Mouse (Mus musculus): ENCODE measurements around the gene Gng4. TPM values are rescaled to one million over a fixed set of nuclear protein-coding genes. Genes with fewer than 3 reads are reported as not detected.
"Not testable (repeated sequence)": the region's sequence is repeated elsewhere in the genome, so short reads cannot be mapped to it uniquely, and the experiment has no call there.

Gng4 gene
- polyA plus RNA-seq, 1 experiment from 2014 or later, result 0.19 TPM

GRCm38 (mm10) chr13:13783296-13783695 lies 563 bp upstream of the Gng4 start:
- WGBS, result 43% methylated on average over 7 of the region's 7 CpGs

GRCm38 (mm10) chr13:13784420-13784936 lies 619 bp downstream of the Gng4 start:
- peaks cover 17% of the 10 kb centered on the region for H3K4me1 ChIP-seq (ENCODE audit: control insufficient read depth, insufficient read depth, low read length)
- no peak overlapping the region for H3K27ac ChIP-seq (ENCODE audit: low read depth, low read length)
- H3K9ac ChIP-seq (ENCODE audit: low read depth, low read length), result peak overlapping the region; percentile 42
- ATAC-seq (ENCODE audit: low FRiP score, low TSS enrichment), result peak; percentile 67; the same call in 1 of the 2 replicates
- H3K9me3 ChIP-seq (ENCODE audit: control insufficient read depth, low read length), result no peaks in the 10 kb centered on the region
- H3K4me3 ChIP-seq (ENCODE audit: low read length), result peak overlapping the region; percentile 55
- under 1% methylated on average over 47 of the region's 59 CpGs for WGBS
- peaks cover 39% of the 10 kb centered on the region for H3K27me3 ChIP-seq (ENCODE audit: control insufficient read depth, insufficient read depth, low read length)
- peak overlapping the region; percentile 97 for H3K4me2 ChIP-seq (replicated peaks; ENCODE audit: low read depth, low read length)
- H3K36me3 ChIP-seq (ENCODE audit: control insufficient read depth, insufficient read depth, low read length), result no peaks in the 10 kb centered on the region

More at GRCm38 (mm10) chr13:13783296-13783695, 563 bp upstream of the Gng4 start:
- Histone ChIP-seq H3K27ac (ENCODE audit: low read depth, low read length) (no peak overlapping the region), H3K9me3 (ENCODE audit: control insufficient read depth, low read length) (no peaks in the 10 kb centered on the region), H3K36me3 (ENCODE audit: control insufficient read depth, insufficient read depth, low read length) (no peaks in the 10 kb centered on the region; the same call in 1 of the 2 replicates), H3K4me1 (ENCODE audit: control insufficient read depth, insufficient read depth, low read length) (peaks cover 17% of the 10 kb centered on the region), H3K27me3 (ENCODE audit: control insufficient read depth, insufficient read depth, low read length) (peaks cover 39% of the 10 kb centered on the region), H3K4me3 (ENCODE audit: low read length) (no peak overlapping the region; the same call in 1 of the 2 replicates), H3K4me2 (replicated peaks; ENCODE audit: low read depth, low read length) (no peak overlapping the region), H3K9ac (ENCODE audit: low read depth, low read length) (no peak overlapping the region)
- ATAC-seq (ENCODE audit: low FRiP score, low TSS enrichment), result no peak

DNA sequence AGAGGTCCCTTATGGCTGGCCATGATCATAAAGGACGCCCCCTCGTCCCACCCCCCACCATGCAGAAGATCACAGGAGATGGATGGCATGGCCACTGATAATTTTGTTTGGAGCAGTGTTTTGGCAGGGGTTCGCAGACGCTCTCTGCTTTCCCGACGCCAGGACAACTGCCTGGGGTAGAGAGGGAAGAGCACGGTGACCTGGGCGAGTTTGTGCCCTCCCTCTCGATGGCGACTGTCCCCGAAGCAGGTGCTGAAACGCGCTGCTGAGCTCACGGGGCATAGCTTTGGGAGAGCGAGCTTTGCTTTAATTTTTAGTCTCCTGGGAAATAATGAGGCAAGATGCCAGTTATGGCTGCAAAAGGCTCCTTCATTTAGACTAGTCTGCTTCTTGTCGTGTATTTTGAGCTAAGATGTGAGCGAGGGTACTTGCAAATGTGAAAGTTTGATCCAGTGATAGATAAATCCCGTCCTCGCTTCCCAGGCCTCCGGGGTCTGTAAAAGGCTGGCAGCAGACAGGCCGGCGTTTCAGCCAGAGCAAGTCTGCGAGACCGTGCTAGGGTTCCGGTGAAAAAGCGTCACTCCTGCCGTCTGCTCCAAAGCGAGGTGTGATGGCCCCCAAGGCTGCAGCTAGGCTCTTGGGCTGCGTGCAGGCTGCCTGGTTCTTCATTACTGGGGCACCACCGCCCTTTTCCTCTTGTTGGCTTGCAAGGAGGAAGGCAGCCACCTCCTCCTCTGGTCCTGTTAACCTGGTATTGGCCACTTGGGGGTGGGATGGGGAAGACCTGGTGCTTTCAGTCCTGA lies 1.3 kb downstream of the Gng4 start:
- H3K27me3 ChIP-seq (ENCODE audit: control insufficient read depth, insufficient read depth, low read length), result peaks cover 39% of the 10 kb centered on the region
- H3K4me1 ChIP-seq (ENCODE audit: control insufficient read depth, insufficient read depth, low read length), result peaks cover 17% of the 10 kb centered on the region
- no peak overlapping the region for H3K9ac ChIP-seq (ENCODE audit: low read depth, low read length)
- H3K4me2 ChIP-seq (replicated peaks; ENCODE audit: low read depth, low read length), result peak overlapping the region; percentile 97
- no peaks in the 10 kb centered on the region for H3K9me3 ChIP-seq (ENCODE audit: control insufficient read depth, low read length)
- peak overlapping the region; percentile 55 for H3K4me3 ChIP-seq (ENCODE audit: low read length)
- no peaks in the 10 kb centered on the region for H3K36me3 ChIP-seq (ENCODE audit: control insufficient read depth, insufficient read depth, low read length)
- ATAC-seq (ENCODE audit: low FRiP score, low TSS enrichment), result peak; percentile 79
- no peak overlapping the region for H3K27ac ChIP-seq (ENCODE audit: low read depth, low read length)
- 2% methylated on average over 30 of the region's 30 CpGs for WGBS

DNA sequence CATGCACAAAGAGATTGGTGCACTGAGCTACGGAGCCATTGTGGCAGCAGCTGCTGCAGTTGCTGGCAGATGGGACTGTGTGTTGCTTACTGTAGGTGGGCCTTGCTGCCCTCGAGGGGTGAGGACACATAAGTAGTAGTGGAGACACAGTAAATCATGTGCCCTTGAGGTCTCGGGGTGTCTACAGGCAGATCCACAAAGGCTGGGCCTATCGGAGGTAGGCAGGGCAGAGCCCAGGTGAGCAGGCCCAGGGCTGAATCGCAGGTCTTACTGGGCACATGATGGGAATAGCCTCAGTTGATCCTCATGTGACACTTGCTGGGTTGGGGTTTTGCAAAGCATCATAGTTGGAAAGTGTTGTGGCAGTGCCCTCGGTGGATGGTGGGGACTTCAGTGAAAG lies 3.1 kb downstream of the Gng4 start:
- WGBS, result 89% methylated on average over 6 of the region's 6 CpGs
- no peaks in the 10 kb centered on the region for H3K36me3 ChIP-seq (ENCODE audit: control insufficient read depth, insufficient read depth, low read length)
- ATAC-seq (ENCODE audit: low FRiP score, low TSS enrichment), result no peak

GRCm38 (mm10) chr13:13788070-13788469 lies 4.2 kb downstream of the Gng4 start:
- WGBS, result 91% methylated on average over 4 of the region's 4 CpGs
- H3K4me2 ChIP-seq (replicated peaks; ENCODE audit: low read depth, low read length), result no peak overlapping the region
- no peak overlapping the region for H3K27ac ChIP-seq (ENCODE audit: low read depth, low read length)
- peaks cover 17% of the 10 kb centered on the region for H3K4me1 ChIP-seq (ENCODE audit: control insufficient read depth, insufficient read depth, low read length)
- no peaks in the 10 kb centered on the region for H3K9me3 ChIP-seq (ENCODE audit: control insufficient read depth, low read length)
- H3K36me3 ChIP-seq (ENCODE audit: control insufficient read depth, insufficient read depth, low read length), result no peaks in the 10 kb centered on the region
- H3K9ac ChIP-seq (ENCODE audit: low read depth, low read length), result no peak overlapping the region
- H3K4me3 ChIP-seq (ENCODE audit: low read length), result no peak overlapping the region
- no peak for ATAC-seq (ENCODE audit: low FRiP score, low TSS enrichment)
- H3K27me3 ChIP-seq (ENCODE audit: control insufficient read depth, insufficient read depth, low read length), result peaks cover 29% of the 10 kb centered on the region

More for the DNA sequence above, 3.1 kb downstream of the Gng4 start:
- peaks cover 36% of the 10 kb centered on the region for H3K27me3 ChIP-seq (ENCODE audit: control insufficient read depth, insufficient read depth, low read length)
- H3K9ac ChIP-seq (ENCODE audit: low read depth, low read length), result no peak overlapping the region
- no peaks in the 10 kb centered on the region for H3K9me3 ChIP-seq (ENCODE audit: control insufficient read depth, low read length)
- no peak overlapping the region for H3K27ac ChIP-seq (ENCODE audit: low read depth, low read length)
- no peak overlapping the region for H3K4me2 ChIP-seq (replicated peaks; ENCODE audit: low read depth, low read length)
- peaks cover 17% of the 10 kb centered on the region for H3K4me1 ChIP-seq (ENCODE audit: control insufficient read depth, insufficient read depth, low read length)
- H3K4me3 ChIP-seq (ENCODE audit: low read length), result no peak overlapping the region

GRCm38 (mm10) chr13:13791981-13792380 lies 8.1 kb downstream of the Gng4 start:
- no peak overlapping the region for H3K27ac ChIP-seq (ENCODE audit: low read depth, low read length)
- H3K9ac ChIP-seq (ENCODE audit: low read depth, low read length), result no peak overlapping the region
- H3K9me3 ChIP-seq (ENCODE audit: control insufficient read depth, low read length), result no peaks in the 10 kb centered on the region
- H3K36me3 ChIP-seq (ENCODE audit: control insufficient read depth, insufficient read depth, low read length), result no peaks in the 10 kb centered on the region
- H3K4me1 ChIP-seq (ENCODE audit: control insufficient read depth, insufficient read depth, low read length), result no peaks in the 10 kb centered on the region
- H3K4me2 ChIP-seq (replicated peaks; ENCODE audit: low read depth, low read length), result no peak overlapping the region
- H3K4me3 ChIP-seq (ENCODE audit: low read length), result no peak overlapping the region
- H3K27me3 ChIP-seq (ENCODE audit: control insufficient read depth, insufficient read depth, low read length), result no peaks in the 10 kb centered on the region
- 95% methylated on average over 3 of the region's 3 CpGs for WGBS
- no peak for ATAC-seq (ENCODE audit: low FRiP score, low TSS enrichment)

GRCm38 (mm10) chr13:13795166-13795832 lies 11.4 kb downstream of the Gng4 start:
- no peak for ATAC-seq (ENCODE audit: low FRiP score, low TSS enrichment)
- no peaks in the 10 kb centered on the region for H3K36me3 ChIP-seq (ENCODE audit: control insufficient read depth, insufficient read depth, low read length)
- H3K9me3 ChIP-seq (ENCODE audit: control insufficient read depth, low read length), result no peaks in the 10 kb centered on the region
- H3K27me3 ChIP-seq (ENCODE audit: control insufficient read depth, insufficient read depth, low read length), result no peaks in the 10 kb centered on the region
- H3K27ac ChIP-seq (ENCODE audit: low read depth, low read length), result no peak overlapping the region
- H3K9ac ChIP-seq (ENCODE audit: low read depth, low read length), result no peak overlapping the region
- no peak overlapping the region for H3K4me2 ChIP-seq (replicated peaks; ENCODE audit: low read depth, low read length)
- H3K4me1 ChIP-seq (ENCODE audit: control insufficient read depth, insufficient read depth, low read length), result no peaks in the 10 kb centered on the region
- H3K4me3 ChIP-seq (ENCODE audit: low read length), result no peak overlapping the region
- 33% methylated on average over 5 of the region's 5 CpGs for WGBS

DNA sequence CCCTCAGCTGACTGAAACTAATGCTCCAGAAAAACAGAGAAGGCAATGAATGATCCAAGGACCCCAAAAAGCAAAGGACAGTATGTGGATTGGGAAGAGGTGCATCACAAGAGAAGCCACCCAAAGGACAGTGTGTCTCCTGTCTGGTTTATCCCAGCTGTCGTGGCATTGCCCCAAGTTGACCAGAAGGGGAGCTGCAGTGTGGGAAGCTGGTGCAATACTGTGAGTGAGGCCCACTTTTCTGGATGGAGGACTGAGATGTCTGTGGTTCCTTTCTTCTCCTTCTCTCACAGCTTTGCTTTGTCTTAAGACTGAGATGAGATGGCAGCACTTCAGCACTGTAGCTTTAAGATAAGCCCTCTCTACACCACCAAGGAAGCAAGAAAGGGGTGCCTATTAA lies 12.2 kb downstream of the Gng4 start:
- ATAC-seq (ENCODE audit: low FRiP score, low TSS enrichment), result no peak
- H3K27me3 ChIP-seq (ENCODE audit: control insufficient read depth, insufficient read depth, low read length), result no peaks in the 10 kb centered on the region
- no peak overlapping the region for H3K4me2 ChIP-seq (replicated peaks; ENCODE audit: low read depth, low read length)
- no peaks in the 10 kb centered on the region for H3K9me3 ChIP-seq (ENCODE audit: control insufficient read depth, low read length)
- no peaks in the 10 kb centered on the region for H3K4me1 ChIP-seq (ENCODE audit: control insufficient read depth, insufficient read depth, low read length)
- H3K36me3 ChIP-seq (ENCODE audit: control insufficient read depth, insufficient read depth, low read length), result no peaks in the 10 kb centered on the region
- H3K9ac ChIP-seq (ENCODE audit: low read depth, low read length), result no peak overlapping the region
- WGBS, result 87% methylated on average over 1 of the region's 1 CpGs
- no peak overlapping the region for H3K27ac ChIP-seq (ENCODE audit: low read depth, low read length)
- H3K4me3 ChIP-seq (ENCODE audit: low read length), result no peak overlapping the region

DNA sequence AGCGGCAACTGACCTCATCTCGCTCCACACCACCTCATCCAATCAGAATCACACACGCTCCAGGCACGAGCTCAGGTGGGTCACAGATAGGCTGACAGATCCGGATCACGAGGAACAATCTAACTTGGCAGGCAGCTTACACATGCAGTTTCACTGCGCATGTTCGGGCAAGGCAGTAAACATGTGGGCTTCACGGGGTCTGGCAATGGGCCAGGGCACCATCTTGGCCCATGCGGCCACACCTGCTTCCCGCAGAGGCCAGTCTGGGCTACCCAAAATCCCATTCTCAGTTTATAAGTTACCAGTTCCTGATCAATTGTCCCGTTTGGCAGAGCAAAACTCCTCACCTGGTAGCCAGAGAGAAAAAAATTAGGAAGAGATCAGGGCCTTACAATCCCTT lies 14.0 kb downstream of the Gng4 start:
- not testable (repeated sequence) for H3K4me1 ChIP-seq (ENCODE audit: control insufficient read depth, insufficient read depth, low read length); H3K9me3 ChIP-seq (ENCODE audit: control insufficient read depth, low read length); H3K9ac ChIP-seq (ENCODE audit: low read depth, low read length); H3K4me3 ChIP-seq (ENCODE audit: low read length); H3K4me2 ChIP-seq (replicated peaks; ENCODE audit: low read depth, low read length); H3K27me3 ChIP-seq (ENCODE audit: control insufficient read depth, insufficient read depth, low read length); H3K27ac ChIP-seq (ENCODE audit: low read depth, low read length); ATAC-seq (ENCODE audit: low FRiP score, low TSS enrichment); H3K36me3 ChIP-seq (ENCODE audit: control insufficient read depth, insufficient read depth, low read length)
- 93% methylated on average over 12 of the region's 12 CpGs for WGBS

All from kidney, embryonic 14.5 days (tissue).